Mouse (Mus musculus) C2C12 (cell line): ENCODE measurements around the gene Emsy.

Source experiments
- CTCF ChIP-seq: IDR thresholded peaks from one replicate; pipeline ENCODE4 v1.5.1; 2011; ENCODE audit not compliant: control insufficient read depth, insufficient read depth, insufficient read length
- MYOD1 ChIP-seq: IDR thresholded peaks from one replicate; pipeline ENCODE4 v1.6.1; 2011; ENCODE audit warnings: low read depth; ENCODE audit not compliant: control insufficient read depth, insufficient read length

DNA sequence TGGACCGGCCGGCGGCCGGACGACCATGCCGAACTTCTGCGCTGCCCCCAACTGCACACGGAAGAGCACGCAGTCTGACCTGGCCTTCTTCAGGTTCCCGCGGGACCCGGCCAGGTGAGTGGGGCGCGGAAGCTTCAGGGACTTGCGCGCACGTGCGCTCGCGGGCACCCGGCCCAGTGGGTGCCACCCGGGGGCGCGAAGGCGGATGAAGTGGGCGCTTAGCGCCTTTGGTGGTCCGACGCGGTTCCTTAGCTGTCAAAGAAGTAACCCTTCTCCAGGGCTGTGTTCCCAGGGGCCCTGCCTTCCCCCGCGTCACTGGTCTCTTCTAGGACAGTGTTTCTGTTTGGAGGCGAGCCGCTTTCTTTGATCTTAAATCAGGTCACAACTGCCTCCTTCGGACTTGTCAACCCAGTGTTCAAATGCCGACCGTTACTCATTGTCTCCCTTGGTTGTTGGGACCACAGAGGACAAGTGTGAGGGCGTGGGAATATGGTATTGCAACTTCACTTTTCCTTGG, 46.8 kb upstream of the Emsy start:
- TF ChIP-seq CTCF (no peak), MYOD1 (no peak)
